Mouse (Mus musculus): ENCODE data around the gene Cdca5. TPM values are rescaled to one million over a fixed set of nuclear protein-coding genes. Genes with fewer than 3 reads are reported as not detected.
"Not testable (repeated sequence)": the region's sequence is repeated elsewhere in the genome, so short reads cannot be mapped to it uniquely, and the experiment has no call there.

Gene Cdca5
- total RNA-seq, 2 experiments from 2014 or later: not detected

DNA sequence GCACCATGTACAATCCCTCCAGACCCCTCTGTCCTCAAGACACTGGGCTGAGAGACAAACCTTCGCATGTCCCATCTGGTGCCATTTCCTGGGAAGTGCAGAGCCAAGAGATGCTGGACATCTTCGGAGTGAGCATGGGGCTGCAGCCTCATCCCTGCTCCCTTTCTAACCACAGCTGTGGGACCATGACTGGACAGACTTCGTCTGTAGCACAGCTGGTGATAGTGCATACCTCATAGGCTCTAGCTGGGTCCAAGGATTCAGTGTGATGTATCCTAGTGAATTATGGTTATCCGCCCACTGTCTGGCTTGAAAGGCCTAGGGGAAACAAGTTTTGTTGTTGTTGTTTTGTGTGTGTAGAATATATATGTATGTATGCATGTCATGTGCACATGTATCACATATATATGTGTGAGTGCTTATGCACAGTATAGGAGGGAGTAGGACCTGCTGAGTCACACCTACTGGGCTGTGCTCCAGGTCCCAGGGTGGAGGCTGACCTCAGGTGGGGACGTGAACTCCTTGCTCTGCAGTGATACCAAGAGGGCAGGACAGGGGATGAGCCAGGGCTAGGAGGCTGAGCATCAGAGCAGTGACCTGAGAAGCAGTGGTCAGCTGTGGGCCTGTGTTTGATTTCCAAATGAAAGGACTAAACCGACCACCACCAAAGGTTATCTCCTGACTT lies 17.5 kb downstream of the Cdca5 start:
- no peak for DNase-seq (ENCODE audit: low spot score)

DNA sequence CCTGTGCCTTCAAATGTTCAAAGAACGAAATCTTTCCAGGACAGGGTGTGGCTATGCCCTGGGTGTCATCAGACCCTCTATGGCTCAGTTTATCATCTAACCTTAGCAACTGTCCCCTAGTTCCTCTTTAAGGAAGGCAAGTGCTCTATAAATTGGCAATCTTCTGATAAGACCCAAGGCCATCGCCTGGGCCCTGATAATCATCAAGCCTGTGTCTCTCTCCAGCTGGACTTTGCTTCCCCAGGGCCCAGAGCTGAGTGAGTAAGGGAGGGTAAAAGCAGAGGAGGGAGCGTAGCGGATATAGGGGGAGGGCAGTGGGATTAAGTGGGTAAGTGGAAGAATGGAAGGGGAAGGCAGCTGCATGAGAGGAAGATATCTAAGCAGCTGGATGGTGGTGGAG lies 19.7 kb downstream of the Cdca5 start:
- DNase-seq (ENCODE audit: low spot score): no peak

DNA sequence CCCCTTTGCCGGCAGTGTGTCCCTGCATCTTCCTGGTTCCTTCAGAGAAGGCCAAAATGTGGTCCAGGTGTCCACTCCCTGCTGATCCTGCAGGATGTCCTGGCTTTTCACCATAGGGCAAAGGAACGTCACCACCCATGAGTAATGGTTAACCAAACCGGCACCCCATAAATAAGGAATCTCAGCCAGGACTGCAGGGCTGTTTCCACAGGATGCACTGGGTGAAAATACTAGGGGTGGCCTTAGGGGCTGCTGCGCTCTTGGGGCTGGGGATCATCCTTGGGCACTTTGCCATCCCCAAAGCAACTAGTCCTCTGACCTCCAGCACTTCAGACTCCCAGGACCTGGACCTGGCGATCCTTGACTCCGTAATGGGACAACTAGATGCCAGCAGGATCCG lies 20.8 kb downstream of the Cdca5 start, which contains the start of gene Naaladl1:
Gene Naaladl1 (plus strand): TSS at position 197 of the 400 bp plus-strand sequence.
- DNase-seq (ENCODE audit: low spot score): no peak

DNA sequence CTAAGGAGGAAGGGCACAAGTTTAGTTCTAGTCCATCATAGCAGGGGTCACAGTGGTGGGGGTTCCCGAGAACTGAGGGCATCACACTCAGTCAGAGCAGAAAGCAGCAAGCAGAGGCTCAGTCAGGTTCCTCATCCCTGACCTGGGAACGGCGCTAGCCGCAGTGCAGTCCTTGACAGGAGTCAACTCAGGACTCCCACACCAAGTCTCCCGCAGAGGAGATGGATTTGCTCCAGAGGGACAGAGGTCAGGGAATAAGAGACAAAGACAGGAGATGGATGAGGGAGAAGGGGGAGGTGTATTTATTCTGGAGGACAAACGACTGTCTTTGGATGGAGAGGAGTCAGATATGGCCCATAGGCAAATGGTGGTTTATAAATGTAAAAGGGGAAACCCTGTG lies 28.3 kb downstream of the Cdca5 start:
- DNase-seq (ENCODE audit: low spot score): no peak

DNA sequence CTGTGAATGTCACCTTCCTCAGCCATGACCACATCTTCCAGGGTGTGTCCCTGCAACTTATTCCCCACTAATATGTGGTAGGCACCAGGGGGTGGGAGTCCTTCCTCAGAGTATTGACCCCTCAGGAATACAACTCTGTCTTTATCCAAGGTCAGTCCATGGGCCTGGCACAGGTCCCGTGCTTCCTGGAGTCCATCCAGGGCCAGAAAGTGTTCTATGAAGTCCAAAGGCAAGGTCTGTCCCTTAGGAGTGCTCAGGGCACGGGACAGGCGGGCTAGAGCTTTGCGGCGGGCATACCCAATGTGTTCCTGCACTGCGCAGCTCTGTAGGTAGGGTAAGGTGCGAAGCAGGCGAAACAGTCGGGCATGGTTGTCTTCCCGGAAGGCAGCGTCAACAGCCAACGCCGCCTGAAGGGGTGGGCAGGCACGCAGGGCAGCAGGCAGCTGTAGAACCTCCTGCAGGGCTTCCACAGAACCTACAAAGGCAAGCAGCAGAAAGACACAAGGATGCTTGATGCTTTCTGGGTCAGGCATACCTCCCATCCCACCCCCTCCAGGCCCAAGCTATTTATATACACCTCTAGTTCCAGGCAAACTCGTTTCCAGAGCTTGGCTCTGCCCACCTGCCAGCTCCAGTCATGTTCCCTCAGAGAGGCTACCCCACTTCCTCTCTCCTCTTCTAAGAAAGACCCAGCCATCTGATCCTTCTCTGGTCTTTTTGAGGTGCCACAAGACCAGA lies 31.5 kb downstream of the Cdca5 start:
- DNase-seq (ENCODE audit: low spot score): no peak

DNA sequence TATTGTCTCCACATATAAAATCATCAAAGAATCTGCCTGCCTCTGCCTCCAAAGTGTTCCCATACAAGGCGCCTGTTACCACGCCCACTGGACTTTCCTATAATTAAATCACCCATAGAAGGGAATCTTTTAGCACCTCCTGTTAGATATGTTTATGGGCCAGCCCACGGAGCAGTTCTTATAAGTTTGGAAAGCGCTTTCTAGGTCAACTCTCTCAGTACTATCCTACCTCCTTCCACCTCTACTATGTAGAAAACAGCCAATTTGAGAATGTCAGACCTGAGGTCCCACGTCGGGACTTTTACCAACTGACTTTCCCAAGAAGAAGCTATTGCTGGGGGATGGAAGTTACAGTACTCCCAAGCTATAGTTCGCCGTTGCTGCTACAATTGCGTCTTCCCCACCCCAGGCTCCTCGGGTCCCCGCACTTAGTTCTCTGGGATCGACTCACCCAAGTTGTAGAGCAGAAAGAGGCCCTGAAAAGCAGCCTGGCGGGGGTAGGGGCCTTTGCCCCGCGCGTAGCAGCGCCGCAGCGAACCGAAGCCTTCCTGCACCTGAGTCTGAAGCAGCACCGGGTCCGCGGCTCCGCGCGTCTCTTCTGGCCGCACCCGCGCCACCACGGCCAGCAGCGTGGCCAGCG lies 32.7 kb downstream of the Cdca5 start:
- DNase-seq (ENCODE audit: low spot score): no peak

DNA sequence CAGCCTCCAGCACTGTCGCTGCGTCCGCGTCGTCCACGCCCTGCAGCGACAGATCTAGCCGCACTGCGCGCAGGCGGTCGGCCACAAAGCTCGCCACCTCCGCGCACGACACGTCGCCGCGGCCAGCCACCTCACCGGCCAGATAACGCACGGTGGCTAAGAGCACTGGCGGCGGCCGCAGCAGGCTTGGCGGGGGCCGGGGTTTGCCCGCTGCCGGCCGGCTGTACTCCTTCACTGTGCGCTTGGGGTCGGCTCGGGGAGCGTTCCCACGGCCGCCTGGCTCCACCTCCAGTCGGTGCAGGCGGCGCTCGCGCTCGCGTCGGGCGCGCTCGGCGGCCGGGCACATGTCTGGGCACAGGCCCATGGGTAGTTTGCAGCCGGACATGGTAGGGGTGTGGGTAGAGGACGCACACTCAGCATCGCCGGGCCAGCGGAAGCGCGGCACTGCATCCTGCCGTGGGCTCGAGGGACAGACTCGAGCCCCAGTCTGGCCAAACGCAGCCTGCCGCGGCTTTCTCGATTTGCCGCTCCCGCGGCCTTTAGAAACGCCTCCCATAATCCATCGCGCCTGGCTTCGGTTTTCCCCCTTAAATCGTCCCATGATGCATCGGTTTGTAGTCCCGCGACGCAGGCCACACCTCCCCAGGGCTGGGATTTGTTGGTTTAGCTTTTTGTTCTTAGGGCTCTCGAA lies 33.3 kb downstream of the Cdca5 start, which contains the start of gene Sac3d1:
Gene Sac3d1 (minus strand): TSS at position 665 of the 691 bp plus-strand sequence.
- peak; percentile 88 for DNase-seq (ENCODE audit: low spot score)

DNA sequence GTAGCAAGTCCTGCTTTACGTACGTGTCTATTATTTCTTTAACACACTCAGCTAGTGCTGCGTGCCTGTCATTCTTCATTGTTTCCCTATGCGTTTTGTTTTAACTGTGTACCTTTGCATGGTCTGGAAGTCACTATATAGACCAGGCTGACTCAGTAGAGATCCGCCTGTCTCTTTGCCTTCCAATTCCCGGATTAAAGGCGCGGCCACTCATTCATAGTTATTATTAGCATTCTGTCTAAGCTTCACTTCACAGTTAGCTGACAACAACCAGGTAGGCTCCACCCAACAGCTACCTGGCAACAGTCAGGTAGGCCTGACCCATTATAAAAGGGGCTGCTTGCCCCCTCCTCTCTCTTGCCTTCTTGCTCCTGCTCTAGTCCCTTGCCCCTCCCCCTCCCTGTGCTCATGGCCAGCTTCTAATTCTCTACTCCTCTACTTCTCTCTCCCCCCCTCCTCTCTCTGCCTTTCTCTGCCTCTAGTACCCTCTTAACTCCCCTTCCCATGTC lies 33.9 kb downstream of the Cdca5 start:
- no peak for DNase-seq (ENCODE audit: low spot score)

DNA sequence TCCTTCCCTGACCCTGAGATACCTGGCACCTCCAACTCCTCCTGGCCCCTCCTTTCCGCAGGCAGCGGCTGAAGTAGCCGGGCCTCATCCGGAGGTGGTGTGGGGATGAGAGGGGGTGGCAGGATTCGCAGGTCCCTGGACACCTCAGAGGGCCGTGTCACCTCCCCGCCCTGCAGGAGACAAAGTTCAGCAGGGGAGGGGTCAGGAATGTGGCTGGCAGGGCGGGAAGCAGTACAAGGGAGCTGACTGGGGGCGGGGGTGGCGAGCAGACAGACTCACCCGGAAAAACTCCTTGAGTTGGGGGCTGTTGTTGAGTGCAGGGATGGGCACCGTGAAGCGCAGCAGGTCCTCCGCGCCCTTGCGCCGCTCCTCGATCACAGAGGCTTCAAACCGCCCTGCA lies 37.0 kb downstream of the Cdca5 start:
- no peak for DNase-seq (ENCODE audit: low spot score)

DNA sequence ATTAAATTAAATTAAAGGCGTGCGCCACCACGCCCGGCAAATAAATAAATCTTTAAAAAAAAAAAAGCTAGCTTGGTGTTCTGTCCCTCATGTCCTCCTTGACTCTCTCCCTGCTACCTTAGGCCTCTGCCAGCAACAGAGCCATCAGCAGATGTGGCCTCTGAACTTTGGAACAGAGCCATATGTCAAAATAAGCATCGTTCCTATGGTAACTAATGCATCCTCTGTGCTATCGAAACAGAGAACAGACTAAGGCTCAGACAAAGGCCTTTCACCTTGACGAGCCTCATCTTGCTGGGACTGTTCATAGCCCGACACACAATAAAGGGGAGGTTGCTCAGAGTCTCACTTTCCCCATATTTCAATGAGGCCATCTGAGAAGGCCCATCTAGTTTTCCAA lies 38.5 kb downstream of the Cdca5 start:
- no peak for DNase-seq (ENCODE audit: low spot score)

DNA sequence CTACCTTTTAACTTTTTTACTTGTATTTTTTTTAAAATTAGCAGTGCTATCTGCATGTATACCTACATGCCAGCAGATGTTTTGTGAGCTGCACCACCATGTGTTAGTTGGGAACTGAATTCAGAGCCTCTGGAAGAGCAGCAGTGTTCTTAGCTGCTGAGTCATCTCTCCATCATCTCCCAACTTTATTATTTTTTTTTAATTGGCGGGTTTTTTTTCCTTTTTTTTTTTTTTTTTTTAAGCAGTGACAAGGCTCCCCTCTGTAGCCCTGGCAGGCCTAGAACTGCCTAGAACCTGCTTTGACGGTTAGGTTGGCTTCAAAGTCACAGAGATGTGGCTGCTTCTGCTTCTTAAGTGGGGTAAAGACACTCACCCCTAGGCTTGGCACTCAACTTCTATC lies 40.1 kb downstream of the Cdca5 start:
- no peak for DNase-seq (ENCODE audit: low spot score)

DNA sequence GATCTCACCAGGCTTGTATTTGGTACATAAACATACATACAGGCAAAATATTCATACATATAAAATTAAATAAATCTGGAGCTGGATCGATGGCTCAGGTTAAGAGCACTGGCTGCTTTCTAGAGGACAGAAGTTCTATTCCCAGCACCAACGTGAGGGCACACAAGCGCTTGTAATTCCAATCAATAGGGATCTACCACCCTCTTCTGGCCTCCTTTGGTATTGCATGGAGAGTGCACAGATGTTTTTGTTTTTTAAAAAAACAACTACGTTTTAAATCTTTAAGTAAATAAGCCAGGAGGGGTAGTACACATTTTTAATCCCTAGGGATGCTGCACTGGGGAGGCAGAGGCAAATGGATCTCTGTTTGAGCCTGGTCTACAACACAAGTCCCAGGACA lies 41.5 kb downstream of the Cdca5 start:
- peak; percentile 60 for DNase-seq (ENCODE audit: low spot score)

DNA sequence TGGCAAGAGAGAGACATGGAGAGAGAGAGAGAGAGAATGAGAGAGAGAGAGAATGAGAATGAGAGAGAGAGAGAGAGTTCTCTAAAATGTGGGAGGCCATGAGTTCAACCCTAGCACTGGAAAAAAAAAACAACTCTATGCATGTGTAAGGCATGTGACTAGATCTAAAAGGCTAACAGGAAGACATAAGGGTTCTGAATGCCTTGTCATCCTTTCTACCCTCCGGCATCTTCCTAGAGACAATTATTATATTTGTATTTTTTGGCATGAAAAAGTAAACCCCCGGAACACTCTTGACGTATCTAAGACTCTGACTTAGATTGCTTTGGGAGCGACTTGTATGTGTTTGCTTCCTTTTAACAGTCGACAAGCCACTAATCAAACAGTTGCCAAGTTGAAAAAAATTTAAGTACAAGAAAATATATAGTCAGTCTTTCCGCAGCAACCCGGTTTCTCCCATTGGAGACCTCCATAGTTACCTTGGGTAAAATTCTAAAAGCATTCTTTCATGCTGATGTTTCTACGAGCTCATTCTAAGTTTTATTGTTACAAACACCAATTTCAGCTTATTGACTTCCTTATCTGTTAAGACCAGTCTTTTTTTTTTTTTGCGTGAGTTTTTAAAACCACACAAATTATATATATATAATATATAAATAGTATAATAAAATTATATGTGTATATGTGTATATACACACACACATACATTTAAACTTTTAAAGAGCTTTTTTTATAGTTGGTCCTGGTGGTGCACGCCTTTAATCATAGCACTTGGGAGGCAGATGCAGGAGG lies 42.2 kb downstream of the Cdca5 start:
- DNase-seq (ENCODE audit: low spot score): no peak

DNA sequence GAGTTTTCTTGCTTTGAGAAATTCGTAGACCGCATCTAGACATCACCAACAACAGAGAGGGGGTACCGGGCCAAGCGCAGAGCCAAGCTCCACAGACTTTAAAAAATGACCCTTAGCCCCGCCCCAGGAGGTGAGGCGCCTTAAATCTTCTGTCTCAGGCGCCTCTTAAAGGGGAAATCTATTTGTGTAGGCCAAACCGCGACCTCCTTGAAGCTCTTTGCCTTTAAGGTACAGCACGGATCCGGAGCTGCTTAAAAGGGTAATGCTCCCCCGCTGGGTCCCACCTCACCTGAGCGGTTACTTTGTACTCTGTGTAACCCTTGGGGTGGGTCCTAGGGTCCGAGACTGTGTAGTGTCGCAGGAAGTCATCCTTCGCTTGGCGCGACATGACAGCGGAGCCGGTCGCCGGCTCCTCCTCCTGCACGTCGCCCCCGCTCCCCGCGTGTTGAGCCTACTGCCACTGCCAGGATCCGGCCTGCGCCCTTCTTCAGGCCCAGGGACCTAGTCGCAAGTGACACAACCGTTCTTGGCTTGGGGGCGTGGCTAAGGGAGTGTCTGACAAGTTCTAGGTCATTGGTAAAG lies 43.1 kb downstream of the Cdca5 start, which contains the start of gene Snx15:
Gene Snx15 (minus strand): TSS at position 545 of the 582 bp plus-strand sequence.
- peak; percentile 95 for DNase-seq (ENCODE audit: low spot score)

DNA sequence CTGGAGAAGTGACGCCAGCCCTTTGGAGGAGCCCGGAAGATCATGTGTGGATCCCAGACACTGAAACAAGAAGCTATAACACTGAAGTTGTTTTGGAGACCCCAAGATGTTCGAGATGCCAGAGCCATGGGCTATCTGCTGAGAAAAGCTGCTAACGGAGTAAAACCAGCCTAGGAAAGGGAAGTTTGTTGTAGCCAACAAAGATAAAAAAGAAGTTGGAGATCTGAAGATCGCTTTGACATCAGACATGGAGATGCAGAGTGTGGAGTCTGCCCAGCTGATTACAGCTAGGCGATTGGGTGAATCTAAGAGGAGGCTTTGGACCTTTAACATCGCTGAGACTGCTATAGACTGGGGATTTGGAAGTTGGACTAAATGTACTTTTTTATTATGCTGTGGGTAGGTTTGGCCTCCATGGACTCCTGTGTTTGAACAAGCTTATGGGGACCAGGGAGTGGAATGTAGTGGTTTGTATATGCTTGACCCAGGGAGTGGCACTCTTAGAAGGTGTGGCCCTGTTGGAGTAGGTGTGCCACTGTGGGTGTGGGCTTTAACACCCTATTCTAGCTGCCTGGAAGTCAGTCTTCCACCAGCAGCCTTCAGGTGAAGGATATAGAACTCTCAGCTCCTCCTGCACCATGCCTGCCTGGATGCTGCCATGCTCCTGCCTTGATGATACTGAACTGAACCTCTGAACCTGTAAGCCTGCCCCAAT lies 45.8 kb downstream of the Cdca5 start:
- not testable (repeated sequence) for DNase-seq (ENCODE audit: low spot score)

DNA sequence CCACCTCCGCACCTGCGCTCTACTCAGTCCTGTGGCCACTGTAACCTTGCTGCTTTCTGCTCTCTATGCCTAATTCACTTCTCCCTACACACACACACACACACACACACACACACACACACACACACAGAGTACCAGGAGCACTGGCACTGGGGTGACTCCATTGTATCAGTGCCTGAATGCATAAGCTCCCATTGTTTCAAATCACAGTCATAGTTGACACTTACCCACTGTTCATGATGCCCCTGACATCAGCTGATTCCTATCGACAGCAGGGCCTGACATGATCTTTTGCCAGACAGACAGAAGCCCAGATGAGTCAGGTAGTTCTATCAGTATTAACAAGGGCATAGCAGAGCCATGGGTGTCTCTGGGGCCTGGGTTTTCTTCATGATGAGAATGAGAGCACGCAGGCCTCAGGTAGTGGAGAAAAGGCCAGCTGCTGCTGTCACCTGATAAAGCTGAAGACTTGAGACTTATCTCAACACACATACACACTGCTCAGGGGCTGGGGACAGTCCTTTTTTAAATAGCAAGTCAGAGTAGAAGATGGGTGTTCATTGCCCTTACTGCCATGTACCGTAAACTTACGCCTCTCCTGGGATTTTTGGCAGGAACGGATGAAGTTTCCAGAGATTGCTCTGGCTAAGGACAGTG lies 47.5 kb downstream of the Cdca5 start:
- no peak for DNase-seq (ENCODE audit: low spot score)

DNA sequence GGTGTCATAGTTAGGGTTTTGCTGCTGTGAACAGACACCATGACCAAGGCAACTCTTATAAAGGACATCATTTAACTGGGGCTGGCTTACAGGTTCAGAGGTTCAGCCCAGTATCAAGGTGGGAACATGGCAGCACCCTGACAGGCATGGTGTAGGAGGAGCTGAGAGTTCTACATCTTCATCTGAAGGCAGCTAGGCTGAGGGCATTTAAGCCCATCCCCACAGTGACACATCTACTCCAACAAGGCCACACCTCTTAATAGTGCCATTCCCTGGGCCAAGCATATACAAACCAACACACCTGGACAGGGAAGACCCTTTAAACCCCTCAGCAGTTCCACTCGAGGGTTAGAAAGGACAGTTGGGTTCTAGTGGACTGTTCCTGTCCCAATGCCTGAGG lies 48.4 kb downstream of the Cdca5 start:
- DNase-seq (ENCODE audit: low spot score): not testable (repeated sequence)

DNA sequence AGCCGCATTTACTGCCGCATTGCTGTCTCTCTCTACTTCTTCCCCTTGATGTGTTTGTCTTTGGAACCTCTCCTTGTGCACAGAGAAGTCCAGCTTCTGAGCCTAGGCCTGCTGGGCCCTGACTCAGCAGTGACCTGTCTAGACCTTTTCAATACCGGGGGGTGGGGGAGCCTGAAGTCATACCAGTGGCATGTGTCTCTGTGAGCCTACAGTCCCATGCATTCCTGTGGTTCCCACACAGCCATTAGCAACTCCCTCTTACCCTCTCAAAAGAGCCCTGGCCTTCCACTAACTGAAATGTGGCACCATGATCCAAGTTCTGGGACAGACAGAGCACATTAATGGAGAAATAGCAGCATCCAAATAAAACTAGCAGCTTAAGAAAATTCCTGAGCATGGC lies 51.6 kb downstream of the Cdca5 start:
- no peak for DNase-seq (ENCODE audit: low spot score)

DNA sequence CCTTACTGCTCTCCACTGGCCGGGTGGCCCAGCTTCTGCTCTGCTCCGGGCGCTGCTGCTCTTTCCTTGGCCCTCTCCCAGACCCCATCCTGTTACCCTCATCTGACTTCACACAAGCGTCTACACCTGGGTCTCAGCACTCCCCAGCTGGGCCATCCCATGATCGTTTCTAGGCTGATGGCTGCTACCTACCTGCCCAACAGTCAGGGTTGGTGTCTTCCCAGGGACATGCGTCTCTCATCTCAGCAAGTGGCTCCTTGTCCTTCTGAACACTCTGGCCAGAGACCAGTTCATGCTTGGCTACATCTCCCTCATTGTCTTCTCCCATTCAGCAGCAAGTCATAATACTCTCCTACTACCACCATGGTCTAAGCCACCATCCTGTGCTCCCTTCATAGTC lies 54.9 kb downstream of the Cdca5 start:
- DNase-seq (ENCODE audit: low spot score): no peak
